Mouse (Mus musculus) left cerebral cortex, postnatal 10 days (tissue): Measurements from ENCODE around the gene Zfp551. TPM values are rescaled to one million over a fixed set of nuclear protein-coding genes. Genes with fewer than 3 reads are reported as not detected.

ENCODE experiments used
- DNase-seq, 2 experiments: peaks; one replicate each; pipeline ENCODE4 v3.0.0; 2021 to 2022; ENCODE audit warnings: low spot score in 2 of 2, mixed read lengths in 1 of 2; ENCODE audit errors: extremely low spot score in 1 of 2
- intact Hi-C: fragments of 180-260 bp; cut with DNase I; formaldehyde crosslinking; loops from one replicate; pipeline ENCODE4 v1.15.1; 2025
- total RNA-seq, 2 experiments: library from RNA; stranded (reverse); gene quantifications; 2 replicates each; pipeline ENCODE4 v1.2.3; 2021

Gene Zfp551
- 1 to 10 TPM; 8.0 to 8.1 TPM for total RNA-seq

DNA sequence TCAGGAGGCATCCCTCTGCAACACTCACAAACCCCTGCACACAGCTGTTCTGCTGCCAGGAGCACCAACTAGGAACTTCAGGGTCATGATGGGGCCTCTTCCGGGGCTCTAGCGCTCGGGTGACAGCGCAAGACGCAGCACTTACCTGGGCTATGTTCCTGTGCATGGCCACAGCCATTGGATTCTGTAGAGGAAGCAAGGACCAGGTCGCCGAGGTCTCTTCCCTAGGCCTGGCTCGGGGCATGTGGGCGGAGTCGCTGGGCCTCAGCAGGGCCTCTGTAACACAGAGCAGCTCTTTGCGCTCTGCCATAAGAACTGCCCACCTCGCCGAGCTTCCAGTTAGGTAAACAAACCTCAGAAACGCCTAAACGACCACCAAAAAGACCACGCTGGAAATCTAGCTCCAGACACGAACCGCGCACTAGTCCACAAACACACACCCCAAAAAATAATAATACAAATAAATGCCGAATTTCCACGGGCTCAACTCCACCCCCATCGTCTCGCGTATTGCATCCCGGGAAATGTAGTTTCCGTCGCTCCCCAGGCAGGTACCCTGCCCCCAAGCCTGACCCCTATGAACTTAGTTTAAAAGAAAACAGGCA is at the start of gene Zfp551:
Zfp551 (minus strand) TSS at position 507 of the 605 bp plus-strand sequence.
- intact Hi-C loops = no loop called here
- peak; percentile 23 to 80 for DNase-seq

DNA sequence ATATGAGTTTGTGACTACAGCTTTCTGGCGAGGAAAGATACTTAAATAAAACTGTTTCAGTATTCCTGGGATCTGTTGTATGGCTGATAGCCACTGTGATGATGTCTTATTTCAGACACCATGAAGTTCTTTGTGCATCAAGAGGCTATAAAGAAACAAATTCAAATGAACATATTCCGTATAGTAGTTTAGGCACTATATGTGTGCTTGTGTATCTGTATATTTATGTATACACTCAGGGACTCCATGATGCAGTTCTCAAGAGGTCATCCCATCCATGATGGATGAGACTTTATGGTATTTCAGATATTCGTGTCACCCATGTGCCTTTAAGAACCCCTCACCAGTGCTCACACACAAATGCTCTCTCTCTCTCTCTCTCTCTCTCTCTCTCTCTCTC is 304 bp upstream of the Zfp551 start:
- intact Hi-C loops = no loop called here
- DNase-seq = no peak

GRCm38 (mm10) chr7:12421741-12422140 is 810 bp downstream of the Zfp551 start:
- no peak for DNase-seq
- intact Hi-C loops = no loop called here

DNA sequence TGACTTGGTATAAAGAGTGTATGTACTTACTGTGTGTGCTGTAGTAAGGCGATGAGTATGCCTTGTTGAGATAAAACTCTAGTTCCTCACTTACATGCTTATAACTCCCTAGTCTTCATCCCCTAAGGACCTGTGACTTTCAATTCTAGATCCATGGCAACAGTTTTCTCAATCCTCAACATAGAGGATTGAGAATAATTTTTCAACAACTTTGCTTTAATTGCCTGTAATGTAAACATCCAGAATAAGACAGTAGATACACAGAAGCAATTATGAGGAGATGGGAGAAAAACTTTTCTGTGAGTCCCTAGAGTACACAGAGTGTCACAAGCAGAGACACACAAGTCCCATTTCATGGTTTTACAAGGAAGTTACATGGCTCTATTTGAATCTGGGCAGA is 53.4 kb downstream of the Zfp551 start, which contains the start of gene Vmn1r84:
Vmn1r84 (minus strand) TSS at position 101 of the 400 bp plus-strand sequence.
- intact Hi-C loops = no loop called here
- DNase-seq = no peak

Other genes starting within 250 kb of the Zfp551 start
- not detected for gene Vmn1r80, start 233.5 kb downstream of the Zfp551 start, total RNA-seq
- under 1 TPM; 0.13 to 0.26 TPM for gene Vmn1r81, start 154.5 kb downstream of the Zfp551 start, total RNA-seq
- gene Vmn1r82, start 122.3 kb downstream of the Zfp551 start, total RNA-seq = not detected
- not detected for gene Vmn1r83, start 93.3 kb downstream of the Zfp551 start, total RNA-seq
- gene Vmn1r84, start 53.5 kb downstream of the Zfp551 start, total RNA-seq = not detected
- gene Zfp606, start 55.5 kb upstream of the Zfp551 start, total RNA-seq = 10 to 100 TPM; 14.1 to 15.5 TPM
- not detected for gene 2900092C05Rik, start 89.8 kb upstream of the Zfp551 start, total RNA-seq
- gene Vmn2r53, start 186.0 kb upstream of the Zfp551 start, total RNA-seq = under 1 TPM; 0.06 to 0.08 TPM
- not detected for gene Vmn2r54, start 217.6 kb upstream of the Zfp551 start, total RNA-seq